Mouse (Mus musculus): ENCODE results near the gene Stard3.

GRCm38 (mm10) chr11:98371556-98372240, 13.5 kb downstream of the Stard3 start:
- TF ChIP-seq CTCF (IDR thresholded peaks at IDR 0.05; ENCODE audit: insufficient read depth, low read length), result no peak
- TF ChIP-seq POLR2A (IDR thresholded peaks at IDR 0.05; ENCODE audit: borderline replicate concordance, extremely low read depth, low read depth, low read length), result no peak
